Mouse (Mus musculus) brown adipose tissue, adult 24 weeks (tissue): Measurements from ENCODE around the gene Ttc30a2. TPM values are rescaled to one million over a fixed set of nuclear protein-coding genes. Genes with fewer than 3 reads are reported as not detected.

Source experiments
- H3K27ac ChIP-seq: fragments of 200-500 bp; replicated peaks from 2 replicates; pipeline ENCODE4 v1.5.1; 2012; ENCODE audit warnings: low read depth, mild to moderate bottlenecking, low read length
- H3K4me1 ChIP-seq: fragments of 200-500 bp; 2 replicates; pipeline ENCODE4 v1.6.1; 2012; ENCODE audit warnings: low read length, mixed read lengths; ENCODE audit not compliant: control insufficient read depth, insufficient read depth, insufficient read length
- H3K4me3 ChIP-seq: fragments of 200-500 bp; 2 replicates; pipeline ENCODE4 v1.5.1; 2012; ENCODE audit warnings: low read depth, mild to moderate bottlenecking, low read length, moderate library complexity; ENCODE audit not compliant: insufficient read depth
- polyA plus RNA-seq: library from polyadenylated mRNA; stranded (reverse); fragments of >200 nt; gene quantifications from 2 replicates; pipeline ENCODE4 v1.2.4, GENCODE M21; 2012; ENCODE audit not compliant: missing spikeins, insufficient read depth, insufficient read length

The Ttc30a2 gene
- polyA plus RNA-seq, 1 experiment: not detected

DNA sequence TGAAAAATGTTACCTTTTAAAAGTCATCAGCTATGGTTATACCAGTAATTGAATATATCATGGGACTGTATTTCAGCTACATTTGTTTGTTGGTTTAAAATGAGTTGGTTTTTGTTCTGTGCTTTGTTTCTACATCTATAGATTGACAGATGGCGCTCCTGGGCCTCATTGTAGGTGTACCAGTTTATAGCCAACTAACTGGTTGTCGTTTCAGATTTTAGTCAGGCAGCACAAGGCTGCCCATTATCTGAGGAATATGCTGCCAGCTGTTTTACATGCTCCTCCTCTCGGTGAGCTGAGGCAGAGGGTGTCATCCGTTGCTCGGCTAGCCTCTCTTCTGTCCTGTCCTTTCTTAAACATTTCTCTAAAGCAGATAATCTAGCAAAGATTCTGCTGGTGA, 51.9 kb downstream of the Ttc30a2 start:
- Histone ChIP-seq H3K4me3 (no peak overlapping the region), H3K4me1 (no peaks in the 10 kb centered on the region), H3K27ac (no peak overlapping the region)

Other genes with a start within 250 kb of the Ttc30a2 start
- gene Agps, start 146.0 kb downstream of the Ttc30a2 start, polyA plus RNA-seq: 14.5 and 17.6 TPM in 2 replicates
- 11.9 and 20.1 TPM in 2 replicates for gene Ttc30b, start 39.6 kb downstream of the Ttc30a2 start, polyA plus RNA-seq
- 1.5 TPM in 1 of 2 replicates, not detected in the other for gene Ttc30a1, start 3.8 kb upstream of the Ttc30a2 start, polyA plus RNA-seq